Mouse (Mus musculus) urinary bladder, postnatal 4 days (tissue): ENCODE measurements at regions not wholly inside any gene's neighbourhood (a gene's known extent, or its start where the extent isn't known, plus 50 kb on each side); places are given as distances from the start of the nearest gene placed in this dataset.

Experiments used
- DNase-seq, 2 experiments: peaks; one replicate each; pipeline ENCODE4 v3.0.0; 2021 to 2022; ENCODE audit warnings: low spot score in 2 of 2

DNA sequence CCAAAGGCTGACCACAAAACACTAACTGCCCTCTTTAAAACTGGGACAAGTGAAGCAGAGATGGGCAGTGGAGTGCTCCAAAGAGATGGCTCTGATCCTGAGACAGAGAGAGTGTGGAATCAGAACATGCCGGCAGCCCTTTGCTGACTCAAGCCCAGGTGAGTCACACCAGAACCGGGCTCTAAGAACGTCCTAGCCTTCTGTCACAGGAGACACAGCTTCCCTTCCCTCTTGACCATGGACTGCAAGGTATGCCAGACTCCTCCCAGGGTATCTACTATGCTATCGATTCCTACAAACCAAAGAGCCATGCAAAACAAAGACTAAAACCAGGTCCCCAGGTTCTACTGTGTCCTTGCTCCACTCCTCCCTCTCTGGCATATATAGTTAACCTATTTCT is 98.0 kb downstream of the Dhx15 start:
- DNase-seq, result no peak

DNA sequence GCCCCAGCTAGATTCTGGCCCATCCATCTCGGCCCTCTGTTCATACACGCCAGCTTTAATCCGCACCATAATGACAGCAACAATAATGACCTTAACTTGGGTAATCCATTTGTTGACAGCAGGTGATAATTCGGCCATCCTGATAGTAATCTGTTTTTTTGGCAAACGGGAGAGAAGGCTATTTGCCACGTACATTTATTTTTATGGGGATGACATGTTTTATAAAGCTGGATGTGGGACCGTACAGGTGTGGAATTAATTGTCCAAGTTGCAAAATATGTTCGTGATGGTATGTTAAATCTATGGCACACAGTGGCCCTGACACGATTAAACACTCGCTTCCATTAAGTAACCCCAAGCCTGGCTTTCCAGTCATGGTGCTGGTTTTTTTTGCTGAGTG is 102.2 kb downstream of the Dhx15 start:
- DNase-seq, result no peak

DNA sequence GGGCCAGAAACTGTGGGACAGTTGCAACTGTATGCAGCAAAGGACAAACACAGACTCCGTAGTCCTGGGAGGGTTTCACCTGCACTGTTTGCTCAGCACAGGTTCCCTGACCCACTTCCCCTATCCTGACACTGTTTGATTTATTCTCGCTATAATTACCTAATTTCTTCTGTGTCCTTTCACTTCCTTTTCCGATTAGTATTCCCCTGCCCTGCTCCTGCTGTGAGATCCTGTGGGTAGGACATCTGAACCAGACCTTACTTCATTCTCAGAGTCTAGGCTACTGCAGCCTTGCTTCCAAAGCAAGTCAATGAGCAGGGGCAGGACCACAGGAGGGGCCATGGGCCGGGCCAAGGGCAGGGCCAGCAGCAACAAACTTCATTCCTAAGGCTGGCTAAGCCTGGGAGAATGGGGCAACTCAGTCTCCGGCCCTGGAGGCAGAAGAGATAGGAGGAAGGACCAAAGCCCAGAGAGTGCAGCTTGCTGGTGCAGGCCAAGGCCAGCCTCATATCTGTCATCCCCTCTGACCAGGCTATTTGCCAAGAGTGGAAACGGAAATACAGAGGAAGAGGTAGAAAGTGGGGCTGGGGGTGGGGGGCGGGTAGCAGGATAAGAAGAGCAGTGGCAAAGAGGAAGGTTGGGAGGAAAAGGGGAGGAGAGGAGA is 103.4 kb downstream of the Dhx15 start:
- no peak for DNase-seq

DNA sequence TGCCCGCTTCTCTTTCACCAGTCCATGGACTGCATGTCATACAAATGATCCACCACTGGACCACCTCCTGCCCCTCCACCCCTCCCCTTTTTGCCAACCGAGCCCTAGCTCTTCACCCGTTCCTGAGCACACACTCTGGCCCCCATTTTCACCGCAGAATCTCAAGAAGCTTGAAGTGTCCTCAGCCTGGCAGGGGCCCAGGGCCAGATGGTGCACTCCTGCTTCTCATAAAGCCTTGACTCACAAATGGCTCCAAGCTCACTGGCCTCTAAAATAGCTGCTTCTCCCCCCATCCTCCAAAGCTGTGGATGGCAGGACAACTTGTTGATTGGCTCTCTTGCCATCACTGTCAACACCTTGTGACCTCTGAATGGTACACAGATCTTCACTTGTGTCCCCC is 110.0 kb downstream of the Dhx15 start:
- no peak for DNase-seq

DNA sequence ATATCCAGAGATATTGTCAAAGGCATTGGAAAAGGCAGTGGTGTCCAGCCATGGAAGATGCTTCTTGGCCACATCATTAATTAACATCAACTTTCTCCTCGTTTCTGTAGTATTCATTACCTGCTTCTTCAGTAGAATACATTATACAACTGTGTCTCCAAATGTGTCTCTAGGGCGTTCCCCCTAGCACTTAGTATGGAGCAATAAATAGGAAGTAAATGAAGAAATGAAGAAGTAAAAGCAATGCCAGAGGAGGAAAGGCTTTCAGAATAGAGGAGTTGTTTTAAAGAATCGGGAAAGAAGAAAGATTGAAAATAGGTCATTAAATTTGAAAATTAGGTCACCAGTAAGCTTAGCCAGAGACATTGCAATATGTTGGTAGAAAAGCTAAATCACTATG is 112.6 kb downstream of the Dhx15 start:
- no peak for DNase-seq

DNA sequence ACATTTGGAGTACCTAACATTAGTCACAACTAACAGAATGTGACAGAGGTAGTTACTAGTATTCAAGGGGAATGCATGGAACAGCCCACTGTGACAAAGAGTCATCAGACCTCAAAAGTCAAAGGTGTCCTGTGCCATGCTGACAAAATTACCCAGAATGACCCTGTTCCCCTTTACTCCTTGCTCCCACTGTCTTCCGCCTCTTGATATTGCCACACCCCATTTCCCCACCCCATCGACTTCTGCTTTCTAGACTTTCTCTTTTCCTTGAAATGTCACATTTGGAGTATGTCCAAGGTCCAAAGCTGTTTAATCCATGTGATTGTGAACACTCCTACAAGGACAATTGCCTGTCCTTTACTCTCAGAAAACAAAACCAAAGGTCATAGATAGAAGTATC is 115.2 kb downstream of the Dhx15 start:
- DNase-seq, result no peak

DNA sequence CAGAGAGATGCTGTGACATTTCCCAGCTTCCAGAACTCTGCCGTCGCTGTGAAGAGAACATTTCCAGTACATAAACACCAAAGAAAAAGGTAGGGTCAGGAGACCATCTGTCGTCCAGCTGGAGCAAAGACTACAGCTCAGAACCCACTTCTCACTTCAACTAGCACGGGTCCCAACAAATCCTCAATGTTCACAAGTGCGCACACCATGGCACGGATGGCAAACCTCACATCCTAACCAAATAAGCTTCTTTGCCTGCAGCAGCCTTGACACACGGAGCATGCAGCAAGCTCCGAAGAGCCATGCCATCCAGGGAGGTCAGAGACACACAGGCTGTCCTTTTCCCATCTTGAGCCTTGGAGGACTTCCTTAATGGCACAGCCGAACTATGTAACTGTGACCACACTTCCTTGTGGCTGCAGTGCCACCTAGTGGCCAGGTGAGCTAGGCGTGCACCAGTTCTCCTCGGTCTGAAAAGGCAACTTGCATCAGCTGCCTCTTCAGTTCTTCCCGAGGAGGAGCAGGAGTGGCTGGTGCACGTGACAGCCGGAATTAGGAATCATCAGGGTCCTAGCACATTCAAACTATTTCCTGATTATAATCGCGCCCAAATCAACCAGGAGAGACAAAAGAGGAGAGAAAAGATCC is 125.4 kb downstream of the Dhx15 start:
- peak; percentile 67 to 85 for DNase-seq

DNA sequence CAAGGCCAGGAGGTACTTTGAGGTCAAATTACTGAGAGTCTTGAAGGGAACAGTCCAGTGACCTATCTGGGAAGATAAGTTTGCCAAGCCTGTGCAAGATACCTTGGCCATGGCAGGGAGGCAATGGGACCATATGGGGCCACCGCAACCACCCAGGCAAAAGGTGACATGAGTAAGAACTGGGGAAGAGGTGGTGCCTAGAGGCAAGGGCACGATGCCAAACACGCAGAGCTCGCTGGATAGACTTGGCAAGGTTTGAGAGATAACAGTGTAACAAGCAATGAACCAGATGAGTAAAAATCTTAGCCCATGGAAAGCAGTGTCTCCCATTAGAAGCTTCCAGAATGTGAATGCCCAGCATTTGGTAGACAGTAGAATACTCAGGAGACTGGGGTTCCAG is 128.1 kb downstream of the Dhx15 start:
- DNase-seq, result no peak

DNA sequence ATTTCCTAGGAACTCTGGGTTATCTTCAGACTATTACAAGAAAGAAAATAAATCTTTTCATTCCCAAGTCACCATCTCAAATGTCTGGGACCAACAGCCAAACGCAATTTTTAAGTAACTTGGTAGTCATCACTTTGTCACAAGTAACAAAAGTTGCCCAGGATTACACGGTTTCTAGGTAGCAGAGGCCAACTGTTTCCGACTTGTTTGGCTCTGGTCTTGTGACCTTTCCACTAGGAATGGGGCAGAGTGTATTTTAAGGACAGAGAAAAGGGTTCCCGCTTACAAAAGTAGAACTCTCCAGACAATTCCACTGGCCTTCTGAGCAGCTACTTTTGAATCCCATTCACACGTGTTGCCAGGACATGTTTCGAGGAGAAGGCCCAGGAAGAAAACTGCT is 129.1 kb downstream of the Dhx15 start:
- no peak for DNase-seq

DNA sequence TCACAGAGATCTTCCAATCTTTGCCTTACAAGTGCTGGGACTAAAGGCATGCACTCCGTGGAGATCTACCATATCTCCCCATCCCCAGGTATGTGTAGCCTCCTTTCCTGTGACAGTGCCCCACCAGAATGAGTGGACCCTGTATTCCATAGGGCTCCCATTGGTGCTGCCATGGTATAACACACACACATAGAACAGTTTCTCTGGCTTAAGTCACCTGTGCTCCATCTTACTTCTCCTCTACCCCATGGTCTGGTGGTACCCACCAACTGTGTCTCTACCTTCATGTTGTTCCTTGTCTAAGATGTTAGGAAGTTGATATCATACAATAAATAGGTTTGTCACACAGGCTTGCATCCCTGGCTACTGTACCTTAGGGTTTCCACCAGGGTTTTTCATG is 133.1 kb downstream of the Dhx15 start:
- no peak for DNase-seq

DNA sequence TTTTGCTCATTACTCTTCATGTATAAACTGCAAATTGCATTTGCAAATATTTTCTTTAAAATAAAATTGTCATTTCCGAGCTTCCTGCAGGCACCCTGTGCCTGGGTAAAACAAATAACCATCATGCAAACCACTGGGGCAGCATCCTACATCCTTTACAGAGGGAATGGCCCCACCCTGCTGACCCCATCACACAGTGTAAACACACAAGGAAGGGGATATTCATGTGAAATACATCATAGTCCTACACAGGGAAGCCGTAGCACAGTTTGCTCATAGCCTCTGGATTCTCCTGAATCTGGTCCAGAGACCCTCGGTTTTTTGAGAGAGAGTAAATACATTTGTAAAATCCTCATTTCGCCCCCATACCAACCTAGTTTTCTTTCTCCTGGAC is 138.2 kb downstream of the Dhx15 start:
- DNase-seq, result no peak

DNA sequence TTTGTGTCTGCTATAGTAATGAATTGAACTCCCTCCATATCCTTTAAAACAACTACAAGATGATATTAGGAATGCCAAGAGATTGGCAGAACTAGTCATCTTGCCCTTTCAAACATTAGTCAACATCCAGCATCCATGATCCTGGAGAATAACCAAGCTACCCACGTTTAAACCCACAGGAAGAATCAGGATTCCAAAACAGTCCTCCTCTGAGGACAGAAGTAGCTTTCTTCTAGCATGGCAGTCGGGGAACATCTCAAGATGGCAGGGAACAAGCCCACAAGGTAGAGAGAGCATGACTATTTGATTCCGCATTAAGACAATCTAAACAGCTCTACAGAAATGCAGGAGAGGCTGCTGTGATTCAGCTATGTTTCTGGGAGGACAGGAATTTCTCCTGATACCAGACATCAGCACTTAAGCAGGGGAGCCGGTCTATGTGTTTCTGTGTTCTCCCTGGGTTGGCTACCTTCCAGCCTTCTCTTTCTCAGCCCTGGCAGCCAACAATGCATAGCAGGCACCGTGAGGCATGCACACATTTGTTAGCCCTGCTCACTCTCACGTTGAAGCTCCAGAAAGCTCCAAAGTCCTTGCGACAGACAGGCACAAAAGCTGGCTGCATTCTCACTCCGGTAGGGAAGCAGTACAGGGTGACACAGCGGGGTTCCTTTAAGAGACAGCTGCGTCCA is 138.8 kb downstream of the Dhx15 start:
- DNase-seq, result no peak

DNA sequence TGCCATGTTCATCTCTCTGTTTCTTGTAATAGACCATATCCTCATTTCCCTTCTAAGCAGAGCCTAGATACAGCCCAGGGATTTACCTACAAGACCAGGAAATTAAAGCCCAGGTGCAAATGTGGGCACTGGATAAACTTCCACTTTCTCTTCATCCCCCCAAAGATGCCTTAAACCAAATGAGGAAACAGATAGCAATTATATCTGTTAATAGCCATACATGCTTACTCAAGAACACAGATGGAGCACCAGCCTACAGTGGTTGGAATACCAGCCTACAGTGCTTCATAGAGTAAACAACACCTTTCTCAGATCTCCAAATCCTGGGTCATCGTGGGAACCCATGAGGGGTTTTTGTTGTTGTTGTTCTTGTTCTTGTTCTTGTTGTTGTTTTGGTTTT is 141.5 kb downstream of the Dhx15 start:
- DNase-seq, result no peak

DNA sequence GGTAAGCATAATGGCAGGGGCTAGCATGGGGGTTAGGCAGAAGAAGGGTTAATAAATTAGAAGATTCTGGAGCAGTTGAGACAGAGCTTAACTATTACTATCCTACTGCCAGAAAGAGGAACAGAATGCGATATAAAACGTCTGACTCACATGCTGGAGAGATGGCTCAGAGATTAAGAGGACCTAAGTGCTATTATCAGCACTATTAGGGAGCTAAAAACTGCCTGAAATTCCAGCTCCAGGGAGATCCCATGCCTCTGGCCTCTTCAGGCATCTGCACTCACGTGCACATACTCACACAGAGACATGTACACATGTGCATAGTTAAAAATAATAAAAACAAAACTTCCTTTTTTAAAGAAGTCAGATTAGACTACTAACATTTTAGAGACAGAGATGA is 143.6 kb downstream of the Dhx15 start:
- DNase-seq, result no peak

DNA sequence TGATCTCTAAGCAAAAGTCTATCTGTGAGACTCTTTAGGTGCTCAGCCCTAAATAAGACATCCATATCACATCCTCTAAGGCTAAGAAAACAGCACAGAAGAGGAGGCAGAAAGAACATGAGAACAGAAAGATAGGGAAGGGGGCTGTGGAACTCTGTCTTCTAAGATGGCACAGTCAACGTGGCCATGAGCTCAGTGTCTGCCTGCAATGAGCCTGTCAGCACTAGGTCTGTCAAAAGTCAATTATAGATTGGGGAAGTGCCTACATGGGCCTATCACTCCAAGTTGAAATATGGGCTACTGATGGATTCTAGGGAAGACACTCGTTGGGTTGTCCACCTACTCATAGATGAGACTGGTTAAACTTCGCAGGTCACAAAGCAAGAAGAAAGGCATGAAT is 146.2 kb downstream of the Dhx15 start:
- DNase-seq, result no peak

DNA sequence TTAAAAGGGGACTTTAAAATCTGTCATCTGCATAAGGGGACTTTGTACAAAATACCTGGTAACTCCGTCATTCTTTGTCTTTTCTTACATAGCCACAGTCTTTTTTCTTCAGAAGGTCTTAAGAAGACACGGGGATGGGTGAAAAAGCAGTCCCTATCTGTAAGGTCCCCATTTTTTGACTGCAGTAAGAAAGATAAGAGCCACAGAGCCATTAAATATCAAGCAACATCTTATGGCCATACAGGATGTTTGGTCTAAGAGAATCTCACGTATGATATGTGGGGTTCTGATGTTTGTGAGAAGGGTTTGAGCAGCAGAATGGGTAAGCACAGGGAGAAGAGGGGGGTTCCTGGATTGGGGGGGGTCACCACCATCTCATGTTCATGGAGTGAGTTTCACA is 148.9 kb downstream of the Dhx15 start:
- no peak for DNase-seq

DNA sequence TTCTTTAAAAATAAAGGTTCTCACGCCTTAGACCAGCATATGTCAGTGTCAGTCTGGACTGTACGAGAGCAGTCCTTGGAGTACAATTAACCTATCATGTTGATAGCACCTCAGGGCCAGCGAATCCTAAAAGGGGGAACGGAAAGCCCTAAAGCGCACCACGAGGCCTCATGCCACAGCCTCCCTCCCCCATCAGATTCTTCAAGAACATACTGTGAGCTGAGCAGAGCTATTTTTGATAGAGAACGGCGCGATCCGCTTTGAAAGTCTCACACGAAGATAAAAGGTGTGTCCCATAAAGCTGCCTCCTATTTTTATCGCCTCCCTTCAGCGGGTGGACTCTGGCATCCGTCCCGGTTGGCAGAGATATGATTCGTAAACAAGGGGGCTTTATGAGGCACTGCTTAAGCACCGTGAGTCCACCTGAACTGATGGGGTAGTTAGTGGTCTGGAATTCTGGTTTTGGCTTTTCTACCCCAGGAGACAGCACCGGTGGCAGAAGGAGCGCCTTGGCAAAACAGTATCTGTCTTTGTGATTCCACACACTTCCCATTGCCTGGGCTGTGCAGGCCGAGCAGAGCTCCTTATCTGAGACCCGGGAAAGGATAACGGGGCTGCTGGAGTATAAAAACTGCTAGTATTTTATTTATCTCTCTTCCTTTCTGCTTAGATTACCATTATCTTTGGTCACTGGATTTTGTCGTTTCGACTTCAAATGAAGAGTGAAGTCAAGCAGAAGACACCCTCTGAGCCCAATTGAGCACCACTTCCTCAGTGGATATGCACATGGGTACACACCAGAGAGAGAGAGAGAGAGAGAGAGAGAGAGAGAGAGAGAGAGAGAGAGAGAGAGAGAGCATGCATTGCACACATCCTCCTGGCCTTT is 149.6 kb downstream of the Dhx15 start:
- DNase-seq, result no peak

DNA sequence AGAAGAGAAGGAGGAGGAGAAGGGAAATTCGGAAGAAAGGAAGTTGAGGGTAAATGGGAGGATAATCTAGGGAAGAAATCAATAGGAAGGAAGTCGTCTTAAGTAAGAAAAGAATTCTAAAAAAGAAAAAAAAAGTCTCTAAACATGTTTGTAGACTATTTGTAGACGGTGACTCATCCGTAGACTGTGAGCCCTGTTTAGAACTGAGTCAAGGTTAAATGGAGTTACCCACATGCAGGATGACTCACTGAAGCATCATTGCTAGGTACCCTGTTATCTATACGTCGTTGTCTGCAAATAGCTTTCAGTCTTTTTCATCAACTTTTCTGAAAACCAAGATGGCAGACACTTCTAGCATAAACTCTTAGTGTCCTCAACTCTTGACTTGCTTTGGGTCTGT is 155.0 kb downstream of the Dhx15 start:
- no peak for DNase-seq

DNA sequence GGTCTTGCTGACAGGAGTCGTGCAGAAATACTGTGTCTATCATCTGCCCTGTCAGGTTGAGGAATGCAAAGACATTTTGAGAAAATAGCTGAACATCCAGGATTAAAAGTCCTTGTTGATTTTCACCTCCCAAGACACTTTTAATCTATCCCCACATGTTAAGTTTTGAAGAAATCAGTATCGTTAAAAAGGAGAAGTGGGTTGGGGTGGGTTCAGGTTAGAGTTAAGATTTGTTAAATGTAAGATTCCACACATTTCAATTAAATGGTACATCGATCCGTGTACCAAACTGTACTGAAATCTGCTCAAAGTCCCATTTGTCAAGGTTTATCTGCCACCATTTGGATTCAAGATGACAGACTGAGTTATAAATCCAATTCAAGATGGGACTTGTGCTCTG is 162.8 kb downstream of the Dhx15 start:
- no peak for DNase-seq

DNA sequence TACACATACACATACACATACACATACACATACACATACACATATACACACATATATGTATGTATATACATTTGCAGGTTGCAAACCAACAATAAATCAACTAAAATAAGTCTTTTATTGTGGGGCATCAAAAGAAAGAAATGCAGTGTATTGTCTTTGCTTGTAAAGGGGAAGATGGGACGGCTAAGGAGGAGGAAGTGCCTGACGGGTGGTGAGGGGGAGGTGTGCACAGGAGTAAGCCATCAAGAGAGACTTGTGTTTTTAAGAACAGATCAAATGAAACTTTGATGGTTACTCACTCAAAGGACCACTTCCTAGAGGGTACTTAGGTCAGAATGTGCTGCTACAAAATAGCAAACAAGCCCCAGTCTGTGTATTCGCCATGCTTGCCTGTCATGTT is 164.2 kb downstream of the Dhx15 start:
- no peak for DNase-seq

DNA sequence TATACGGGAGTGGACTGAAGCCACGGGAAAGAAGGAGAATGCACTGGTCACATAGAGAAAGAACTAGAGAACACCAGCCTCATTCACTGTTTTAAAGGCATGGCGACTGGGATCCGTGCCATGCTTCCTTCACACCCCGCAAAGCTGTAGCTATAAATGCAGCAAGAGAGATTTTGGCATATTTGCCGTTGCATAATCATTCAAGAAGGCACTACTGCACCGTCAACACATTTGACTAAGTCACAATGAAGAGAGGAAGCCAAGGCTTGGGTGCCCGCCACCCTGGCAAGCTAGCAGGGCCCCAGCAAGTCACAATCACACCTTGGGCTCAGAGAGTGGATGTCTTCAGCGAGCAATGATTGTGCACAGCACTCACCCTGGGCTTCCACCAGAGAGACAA is 167.1 kb downstream of the Dhx15 start:
- no peak for DNase-seq

DNA sequence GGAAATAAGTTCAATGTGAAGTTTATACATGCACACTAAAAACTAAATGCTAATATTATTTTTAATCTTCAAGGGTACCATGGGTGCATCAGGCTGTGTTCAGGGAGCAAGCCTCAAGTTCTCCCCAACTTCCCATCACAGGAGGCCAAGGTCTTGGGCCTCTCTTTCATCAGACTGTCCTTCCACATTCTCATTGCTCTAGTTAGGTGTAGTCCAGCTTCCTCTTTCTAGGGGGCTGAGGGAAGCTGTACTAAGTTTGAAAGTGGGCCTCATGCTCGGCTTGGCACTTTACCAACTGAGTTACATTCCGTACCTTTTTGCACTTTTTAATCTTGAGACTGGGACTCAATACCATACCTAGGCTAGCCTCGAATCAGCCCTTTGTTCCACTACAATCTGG is 173.3 kb downstream of the Dhx15 start:
- no peak for DNase-seq
